Mouse (Mus musculus): ENCODE measurements around the gene Rasal2. TPM values are rescaled to one million over a fixed set of nuclear protein-coding genes. Genes with fewer than 3 reads are reported as not detected.
"Not testable (repeated sequence)": the region's sequence is repeated elsewhere in the genome, so short reads cannot be mapped to it uniquely, and the experiment has no call there.

Gene Rasal2
- polyA plus RNA-seq, 1 experiment: 6.1 TPM

DNA sequence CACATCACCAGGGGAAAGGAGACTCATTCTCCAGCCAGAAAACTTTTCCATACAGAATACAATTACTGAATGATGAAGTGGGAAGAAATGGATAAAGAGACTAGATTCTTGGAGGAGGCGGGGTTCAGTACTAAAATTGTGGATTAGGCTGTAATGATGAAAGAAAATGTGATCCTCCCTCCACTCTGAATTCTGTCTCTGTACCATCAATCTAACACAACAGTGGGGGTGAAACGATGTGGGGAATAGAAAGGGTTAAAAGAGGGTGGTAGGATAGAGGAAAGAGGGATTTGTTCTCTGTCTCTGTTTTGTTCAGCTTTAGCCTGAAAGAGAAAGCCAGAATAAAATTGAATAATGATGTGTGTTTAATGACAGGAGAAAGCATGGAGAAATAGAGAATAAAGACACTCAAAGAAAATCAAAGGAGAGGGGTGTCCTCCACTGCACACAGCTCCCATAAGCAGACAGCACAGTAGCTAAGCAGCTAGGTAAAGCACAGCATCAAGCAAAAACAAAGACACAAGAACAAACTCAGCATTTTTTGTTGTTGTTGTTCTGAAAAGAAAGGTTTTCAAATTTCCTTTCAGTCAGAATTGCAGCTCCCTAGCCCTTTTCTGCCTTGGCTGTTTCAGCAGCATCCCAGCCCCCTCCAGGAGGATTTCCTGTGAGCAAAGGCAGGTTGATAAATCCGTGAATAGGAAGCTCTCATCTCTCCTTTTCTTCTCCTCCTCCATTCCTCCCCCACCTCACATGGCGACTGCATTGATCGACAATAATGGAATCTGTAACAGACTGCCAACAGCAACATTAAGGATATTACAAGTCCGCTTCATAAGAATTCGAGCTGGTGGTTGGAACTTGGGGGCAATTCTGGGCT lies 168.6 kb downstream of the Rasal2 start:
- DNase-seq (ENCODE audit: low spot score): no peak

GRCm38 (mm10) chr1:157239687-157240086 lies 172.7 kb downstream of the Rasal2 start:
- no peak for DNase-seq (ENCODE audit: low spot score)

DNA sequence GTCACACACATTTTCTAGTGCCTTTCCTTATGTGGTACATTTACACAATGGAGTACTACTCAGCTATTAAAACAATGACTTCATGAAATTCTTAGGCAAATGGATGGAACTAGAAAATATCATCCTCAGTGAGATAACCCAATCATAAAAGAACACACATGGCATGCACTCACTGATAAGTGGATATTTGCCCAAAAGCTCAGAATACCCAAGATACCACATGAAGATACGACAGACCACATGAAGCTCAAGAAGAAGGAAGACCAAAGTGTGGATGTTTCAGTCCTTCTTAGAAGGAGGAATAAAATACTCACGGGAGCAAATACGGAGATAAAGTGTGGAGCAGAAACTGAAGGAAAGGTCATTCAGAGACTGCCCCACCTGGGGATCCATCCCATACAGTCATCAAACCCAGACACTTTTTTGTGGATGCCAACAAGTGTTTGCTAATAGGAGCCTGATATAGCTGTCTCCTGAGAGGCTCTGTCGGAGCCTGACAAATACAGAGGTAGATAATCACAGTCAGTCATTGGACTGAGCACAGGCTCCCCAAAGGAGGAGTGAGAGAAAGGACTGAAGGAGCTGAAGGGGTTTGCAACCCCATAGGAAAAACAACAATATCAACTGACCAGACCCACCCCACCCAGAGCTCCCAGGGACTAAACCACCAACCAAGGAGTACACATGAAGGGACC lies 175.6 kb downstream of the Rasal2 start:
- not testable (repeated sequence) for DNase-seq (ENCODE audit: low spot score)

- no peak for DNase-seq (ENCODE audit: low spot score)
Observed at GRCm38 (mm10) chr1:157233451-157233850, 178.9 kb downstream of the Rasal2 start.

- no peak for DNase-seq (ENCODE audit: low spot score)
Observed at GRCm38 (mm10) chr1:157232372-157232771, 180.0 kb downstream of the Rasal2 start.

GRCm38 (mm10) chr1:157231016-157231415 lies 181.4 kb downstream of the Rasal2 start:
- no peak for DNase-seq (ENCODE audit: low spot score)

DNA sequence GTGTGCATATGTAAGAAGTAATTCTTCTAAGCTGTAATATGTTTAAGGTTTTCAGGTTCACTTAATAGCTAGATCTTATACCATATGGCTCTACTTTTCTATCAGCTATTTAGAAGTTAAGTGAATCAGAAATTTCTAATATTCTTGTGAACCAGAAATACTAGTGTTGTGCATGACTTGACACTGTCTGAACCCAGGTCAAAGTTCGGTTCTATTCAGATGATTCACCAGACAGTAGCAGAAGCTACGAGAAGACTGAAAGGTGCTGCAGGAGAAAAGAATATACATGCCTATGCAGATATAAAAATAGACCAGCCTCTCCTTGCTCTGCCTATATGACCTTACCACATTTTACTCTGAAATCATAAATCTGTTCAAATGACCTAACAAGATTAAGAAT lies 182.0 kb downstream of the Rasal2 start:
- DNase-seq (ENCODE audit: low spot score): no peak

- DNase-seq (ENCODE audit: low spot score): no peak
Observed at GRCm38 (mm10) chr1:157225013-157225412, 187.4 kb downstream of the Rasal2 start.

DNA sequence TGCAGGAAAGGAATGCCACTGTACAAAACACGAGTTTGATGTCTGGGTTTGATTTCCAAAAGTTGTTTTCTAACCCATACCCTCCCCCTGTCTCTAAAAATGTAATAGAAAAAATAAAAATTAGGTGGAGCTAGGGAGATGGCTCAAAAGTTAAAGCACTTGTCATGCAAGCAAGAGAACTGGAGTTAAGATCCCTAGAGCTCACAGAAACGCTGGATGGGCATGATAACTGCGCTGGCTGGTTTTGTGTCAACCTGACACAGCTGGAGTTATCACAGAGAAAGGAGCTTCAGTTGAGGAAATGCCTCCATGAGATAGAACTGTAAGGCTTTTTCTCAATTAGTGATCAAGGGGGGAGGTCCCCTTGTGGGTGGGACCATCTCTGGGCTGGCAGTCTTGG lies 191.5 kb downstream of the Rasal2 start:
- DNase-seq (ENCODE audit: low spot score): no peak

DNA sequence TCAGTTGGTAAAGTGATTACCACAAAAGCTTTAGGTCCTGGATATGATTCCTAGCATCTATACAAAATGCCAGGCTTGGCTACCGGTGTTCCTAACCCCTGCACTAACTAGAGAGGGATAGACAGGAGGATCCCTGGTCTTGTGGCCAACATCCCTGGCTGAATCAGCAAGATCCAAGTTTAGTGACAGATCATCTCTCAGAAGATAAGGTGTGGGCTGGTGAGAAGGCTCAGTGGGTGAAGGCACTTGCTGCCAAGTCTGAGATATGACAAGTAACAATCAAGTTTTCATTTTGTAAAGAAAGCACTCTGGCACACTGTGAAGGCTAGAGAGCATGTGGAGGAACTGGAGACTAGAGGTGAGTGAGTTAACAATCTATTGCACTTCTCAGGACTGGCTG lies 191.9 kb downstream of the Rasal2 start:
- no peak for DNase-seq (ENCODE audit: low spot score)

- no peak for DNase-seq (ENCODE audit: low spot score)
Observed at GRCm38 (mm10) chr1:157208754-157209153, 203.6 kb downstream of the Rasal2 start.

DNA sequence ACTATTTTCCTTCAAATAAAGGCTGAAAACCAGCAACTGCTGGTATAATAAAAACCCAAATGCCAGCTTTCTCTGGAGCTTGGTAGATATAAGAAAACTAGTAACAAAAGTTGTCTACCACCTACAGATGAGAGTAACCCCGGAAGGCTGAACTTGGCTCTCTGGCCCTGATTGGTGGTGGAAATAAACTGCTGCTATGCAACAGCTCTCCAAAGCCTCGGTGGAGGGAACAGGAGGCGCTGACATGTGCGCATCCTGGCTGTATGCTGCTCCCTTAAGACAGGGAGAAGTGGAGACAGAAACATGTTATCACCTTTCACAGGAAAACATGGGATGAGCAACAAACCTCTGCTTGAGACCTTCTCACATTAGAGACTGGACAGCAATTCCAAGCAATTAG lies 206.7 kb downstream of the Rasal2 start:
- DNase-seq (ENCODE audit: low spot score): no peak

DNA sequence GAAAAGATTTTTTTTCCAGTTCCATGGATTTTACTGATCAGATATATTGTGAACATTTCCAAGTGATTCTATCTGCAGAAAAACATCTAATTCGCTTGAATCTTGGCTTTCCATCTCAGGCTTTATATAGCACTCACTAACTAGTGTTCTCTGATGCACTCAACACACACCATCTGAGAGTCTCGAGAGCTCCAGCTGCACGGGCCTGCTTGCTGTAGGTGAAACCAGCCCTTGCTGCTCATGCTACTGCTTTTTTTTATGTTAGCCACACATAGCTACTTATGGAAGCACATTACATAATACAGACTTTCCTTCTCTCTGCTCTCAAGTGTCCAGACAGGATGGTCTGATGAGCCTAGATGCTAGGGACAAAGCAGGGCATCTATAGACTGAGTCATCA lies 229.4 kb downstream of the Rasal2 start:
- no peak for DNase-seq (ENCODE audit: low spot score)

DNA sequence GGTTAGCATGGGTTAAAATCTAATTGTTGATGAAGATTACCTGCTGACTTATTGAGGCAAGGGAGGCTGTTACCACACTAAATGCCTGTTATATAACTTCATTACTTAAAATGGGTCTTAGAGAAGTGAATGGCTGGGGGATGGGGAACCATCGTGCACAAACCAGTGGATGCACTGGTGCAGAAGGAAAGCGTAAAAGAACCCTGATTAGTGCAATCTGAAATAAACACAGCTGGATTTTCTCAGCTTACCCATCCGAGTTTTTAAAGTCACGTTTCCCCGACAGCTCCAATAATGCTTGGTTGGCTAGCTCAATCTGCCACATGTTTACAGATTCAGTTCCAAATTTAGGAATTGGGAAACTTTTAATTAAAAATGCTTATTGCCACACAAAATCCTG lies 230.0 kb downstream of the Rasal2 start:
- DNase-seq (ENCODE audit: low spot score): no peak

- no peak for DNase-seq (ENCODE audit: low spot score)
Observed at GRCm38 (mm10) chr1:157181081-157181480, 231.3 kb downstream of the Rasal2 start.

- DNase-seq (ENCODE audit: low spot score): no peak
Observed at GRCm38 (mm10) chr1:157178988-157179764, 233.2 kb downstream of the Rasal2 start.

DNA sequence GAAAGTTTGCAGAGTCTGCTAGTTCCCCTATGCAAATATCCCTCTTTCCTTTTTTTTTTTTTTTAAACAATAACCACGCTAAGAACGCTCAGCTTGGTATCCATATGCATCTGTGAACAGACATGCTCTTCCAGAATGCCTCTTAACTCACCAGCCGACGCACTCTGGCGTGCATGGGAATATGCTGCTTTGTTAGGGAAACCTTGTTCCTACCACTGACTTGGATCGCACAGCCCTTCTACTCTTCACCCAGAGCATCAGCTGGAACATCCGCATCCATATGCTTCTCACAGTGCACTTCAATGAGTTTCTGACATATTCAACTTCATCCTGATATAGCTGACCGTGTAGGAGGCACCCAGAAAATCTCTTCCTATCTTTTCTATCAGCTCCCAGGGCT lies 243.1 kb downstream of the Rasal2 start:
- DNase-seq (ENCODE audit: low spot score): no peak

DNA sequence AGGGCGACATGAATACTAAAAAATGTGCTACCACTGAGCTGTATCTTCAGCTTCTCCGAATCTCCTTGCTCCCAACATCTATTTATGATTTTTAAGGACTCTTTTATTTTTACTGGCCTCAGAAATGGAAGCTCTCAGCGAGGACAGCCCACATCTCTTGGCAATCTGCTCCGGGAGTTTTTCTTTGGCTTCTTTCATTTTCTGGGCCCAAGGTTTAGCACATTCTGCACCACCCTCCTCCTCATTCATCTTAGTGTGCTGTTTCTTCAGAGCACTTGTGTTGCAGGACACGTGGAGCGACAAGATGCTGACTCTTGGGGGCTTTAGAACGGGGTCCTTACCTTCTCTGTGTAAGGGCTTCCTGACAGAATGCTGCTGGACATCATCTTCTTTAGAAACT lies 243.5 kb downstream of the Rasal2 start:
- no peak for DNase-seq (ENCODE audit: low spot score)

- DNase-seq (ENCODE audit: low spot score): no peak
Observed at GRCm38 (mm10) chr1:157153781-157154180, 258.6 kb downstream of the Rasal2 start.

DNA sequence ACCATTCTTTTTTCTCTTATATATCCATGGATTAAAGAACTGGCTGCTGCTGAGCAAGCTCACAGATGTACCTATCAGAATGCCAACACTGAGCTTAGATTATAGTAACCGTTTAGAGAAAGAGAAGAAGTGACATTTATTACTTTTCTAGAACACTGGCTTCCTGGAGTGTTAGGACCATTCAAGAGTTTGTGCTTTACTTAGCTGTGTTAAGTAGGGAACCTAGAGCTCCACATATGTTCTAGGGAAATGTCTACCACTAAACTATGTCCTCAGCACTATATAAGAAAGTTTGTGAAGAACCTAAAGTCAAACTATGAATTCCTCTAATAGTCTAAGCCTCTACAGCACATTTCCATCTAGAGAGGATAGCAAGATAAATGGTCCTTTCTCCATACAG lies 262.3 kb downstream of the Rasal2 start:
- DNase-seq (ENCODE audit: low spot score): no peak

DNA sequence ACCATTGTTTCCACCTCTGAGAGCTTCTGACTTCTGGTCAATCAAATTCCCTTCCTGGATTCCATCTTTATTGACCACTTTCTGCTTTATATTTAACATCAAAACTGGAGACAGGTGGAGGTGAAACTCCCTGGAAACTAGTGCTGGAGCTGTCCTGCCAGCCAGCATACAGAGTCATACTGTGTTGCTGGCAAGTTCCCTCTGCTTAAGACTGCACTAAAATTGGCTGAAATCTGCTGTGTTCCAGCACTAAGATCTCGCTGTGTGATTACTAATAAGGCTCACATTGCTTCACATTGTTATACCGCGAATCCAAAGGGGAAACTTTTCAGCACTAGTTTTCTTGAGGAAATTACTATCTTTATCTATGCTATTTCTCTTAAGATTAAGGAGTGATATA lies 267.8 kb downstream of the Rasal2 start:
- DNase-seq (ENCODE audit: low spot score): no peak

GRCm38 (mm10) chr1:157143326-157143932 lies 269.0 kb downstream of the Rasal2 start:
- DNase-seq (ENCODE audit: low spot score): no peak
